Mouse (Mus musculus) lung, postnatal 0 days (tissue): ENCODE measurements at regions not wholly inside any gene's neighbourhood (a gene's known extent, or its start where the extent isn't known, plus 50 kb on each side); places are given as distances from the start of the nearest gene placed in this dataset.

Experiments used
- CTCF ChIP-seq: IDR thresholded peaks from 2 replicates; pipeline ENCODE4 v1.5.1; 2016; ENCODE audit warnings: antibody characterized with exemption, mild to moderate bottlenecking
- EP300 ChIP-seq: IDR thresholded peaks from 2 replicates; pipeline ENCODE4 v1.6.1; 2016; ENCODE audit warnings: antibody characterized with exemption, mild to moderate bottlenecking, control low read depth

GRCm38 (mm10) chr10:16580200-16580599, 1142.8 kb upstream of the Cited2 start:
- TF ChIP-seq EP300: no peak
- TF ChIP-seq CTCF: no peak
